Mouse (Mus musculus) liver, postnatal 0 days (tissue): ENCODE results near the gene Rab6b.

Experiments used
- CTCF ChIP-seq: sonication (generic); IDR thresholded peaks from 2 replicates; pipeline ENCODE4 v1.5.1; 2016; ENCODE audit warnings: antibody characterized with exemption, low read depth
- EP300 ChIP-seq: IDR thresholded peaks from 2 replicates; pipeline ENCODE4 v1.6.1; 2016; ENCODE audit warnings: antibody characterized with exemption, low read depth, mild to moderate bottlenecking

DNA sequence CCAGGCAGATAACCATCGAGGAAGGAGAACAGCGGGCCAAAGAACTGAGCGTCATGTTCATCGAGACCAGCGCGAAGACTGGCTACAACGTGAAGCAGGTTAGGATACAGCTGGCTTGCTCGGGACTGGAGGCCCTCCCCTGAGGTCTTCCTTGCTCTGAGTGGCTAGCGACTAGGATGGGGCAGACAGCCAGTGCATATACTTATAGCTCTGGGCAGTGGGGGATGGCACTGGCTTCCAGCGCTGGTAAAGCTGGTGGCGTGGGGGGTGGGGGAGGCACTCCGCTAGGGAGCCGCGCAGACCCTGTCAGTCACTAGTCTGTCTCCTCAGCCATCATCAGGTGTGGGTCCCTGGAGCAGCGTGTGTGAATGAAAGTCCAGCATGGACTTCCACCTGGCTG lies 52.2 kb downstream of the Rab6b start:
- TF ChIP-seq CTCF (no peak), EP300 (no peak)
